Mouse (Mus musculus) spleen, adult 10 weeks (tissue): ENCODE measurements around the gene Mkln1. TPM values are rescaled to one million over a fixed set of nuclear protein-coding genes. Genes with fewer than 3 reads are reported as not detected.

Experiments used
- polyA plus RNA-seq: library from polyadenylated mRNA; stranded (reverse); fragments of 350-450 nt; fragmentation: Illumina TruSeq; extraction: RNeasy Lipid Tissue Mini Kit (QIAGEN cat#74804); gene quantifications from one replicate; pipeline ENCODE4 v1.2.3, GENCODE M21; 2015; ENCODE audit warnings: low replicate concordance; ENCODE audit not compliant: insufficient read depth

Mkln1 gene
- 192 TPM for polyA plus RNA-seq

DNA sequence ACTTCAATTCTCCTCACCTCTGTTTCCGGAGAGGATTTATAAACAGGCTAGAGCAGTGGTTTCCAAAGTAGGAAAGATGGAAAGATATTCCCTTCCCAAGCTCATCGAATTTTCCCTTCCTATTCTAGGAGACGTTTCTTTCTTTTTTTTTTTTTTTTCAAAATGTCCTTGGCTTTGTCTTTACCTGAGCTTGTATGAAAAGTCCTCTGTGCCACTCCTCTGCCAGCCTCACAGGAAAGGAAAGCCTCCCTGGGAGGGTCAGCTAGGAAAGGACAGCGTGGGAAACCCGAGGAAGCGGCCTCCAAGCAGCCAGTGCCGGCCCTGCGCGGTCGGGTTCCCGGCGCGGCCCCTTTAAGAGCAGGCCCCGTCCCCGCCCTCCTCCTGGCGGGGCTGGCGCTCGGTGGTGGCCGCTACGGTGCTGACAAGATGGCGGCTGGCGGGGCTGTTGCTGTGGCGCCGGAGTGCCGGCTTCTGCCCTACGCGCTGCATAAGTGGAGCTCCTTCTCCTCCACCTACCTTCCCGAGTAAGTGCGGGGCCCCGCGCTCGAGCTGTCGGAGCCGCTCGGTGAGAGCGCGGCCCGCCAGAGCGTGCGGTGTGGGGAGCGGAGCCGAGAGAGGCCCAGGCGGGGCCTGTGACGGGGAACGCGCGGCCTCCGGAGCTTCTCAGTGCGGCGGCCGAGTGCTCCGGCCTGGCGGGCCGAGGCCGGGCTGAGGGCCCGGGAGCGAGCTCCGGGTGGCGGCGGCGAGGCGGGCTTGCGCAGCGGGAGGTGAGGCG, at the start of gene Mkln1:
Gene Mkln1, plus strand, starts transcription at position 305 of the 775 bp plus-strand sequence.

DNA sequence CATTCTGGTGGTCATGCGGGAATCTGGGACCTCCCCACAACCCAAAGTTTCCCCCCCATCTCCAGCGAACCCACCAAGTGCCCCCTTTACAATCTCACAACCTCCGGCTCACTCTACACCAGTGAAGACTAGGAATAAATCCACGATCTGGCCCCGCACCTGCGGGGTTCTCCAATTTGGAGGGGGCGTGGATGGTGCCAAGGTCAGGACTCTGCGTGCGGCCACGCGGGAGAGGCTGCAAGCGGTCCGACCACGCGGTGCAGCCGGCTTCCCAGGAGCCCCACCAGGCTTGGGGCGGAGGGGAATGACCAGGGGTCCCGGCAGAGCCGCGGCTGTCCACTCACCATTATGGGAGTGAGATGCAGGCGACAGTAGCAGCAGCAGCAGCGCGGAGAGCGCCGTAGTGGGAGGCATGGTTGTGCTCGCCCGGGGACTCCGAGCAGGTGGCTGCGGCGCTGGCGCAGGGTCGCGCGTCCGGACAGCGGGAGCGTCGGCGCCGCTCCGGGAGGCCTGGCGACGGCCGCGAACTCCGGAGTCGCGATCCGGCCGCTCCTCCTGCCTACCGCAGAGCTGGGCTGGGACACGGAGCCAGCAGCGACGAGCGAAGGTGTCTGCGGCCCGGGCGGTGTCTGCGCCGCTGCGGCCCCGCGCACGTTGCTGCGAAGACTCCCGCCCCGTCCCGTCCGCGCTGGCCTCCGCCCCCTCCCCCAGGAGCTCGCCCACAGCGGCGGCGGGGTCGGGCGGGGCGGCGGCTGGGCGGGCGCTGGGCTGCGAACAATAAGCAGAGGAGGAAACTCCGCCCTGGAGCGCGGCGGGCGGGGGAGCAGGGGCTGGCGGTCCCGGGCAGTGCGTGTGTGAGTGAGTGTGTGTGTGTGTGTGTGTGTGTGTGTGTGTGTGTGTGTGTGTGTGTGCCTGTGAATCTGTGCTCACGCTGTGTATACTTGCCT, 165.0 kb downstream of the Mkln1 start, which contains the start of gene Podxl:
Gene Podxl, minus strand, starts transcription at position 747 of the 947 bp plus-strand sequence.

Other genes starting within 250 kb of the Mkln1 start
- gene Podxl, start 165.2 kb downstream of the Mkln1 start, polyA plus RNA-seq = 7.6 TPM